ENCODE assay signal across 24 mouse cellular contexts in genomic region chr17:66369777-66370176, GRCm38 (mm10).
A peak's percentile ranks its signal among the peaks of the same experiment; 100 is the strongest.
DNase-seq lines count a peak whose midpoint lies in the region; ATAC-seq and TF ChIP-seq lines count a peak whose summit lies in the region.
"Had no signal": no experiment of that assay in that cellular context is flagged by ENCODE, and none has a peak within 500 bp of the region (broad histone marks: within the 10 kb centered on the region; RNA-seq: fewer than 3 reads in every experiment).

No protein-coding gene starts in this region.

- no peak for TF ChIP-seq CTCF in lung, postnatal 0 days (IDR thresholded peaks at IDR 0.05)

- peaks cover 19% of the 10 kb centered on the region for H3K4me1 ChIP-seq in heart, embryonic 10.5 days
- H3K4me1 ChIP-seq in heart, embryonic 12.5 days (replicated peaks), result peaks cover 13% of the 10 kb centered on the region
- peaks cover 2% of the 10 kb centered on the region; the same call in 1 of the 2 replicates for H3K4me1 ChIP-seq in lung, postnatal 0 days (ENCODE audit: insufficient read depth, low read depth, low read length)

- H3K27me3 ChIP-seq in heart, embryonic 10.5 days (ENCODE audit: insufficient read depth, poor library complexity, severe bottlenecking), result no peaks in the 10 kb centered on the region
- H3K27me3 ChIP-seq in heart, embryonic 12.5 days (replicated peaks), result no peaks in the 10 kb centered on the region
- H3K27me3 ChIP-seq in lung, postnatal 0 days (replicated peaks; ENCODE audit: insufficient read depth, low read length), result no peaks in the 10 kb centered on the region
- H3K27me3 ChIP-seq: embryonic facial prominence, embryonic 12.5 days; forebrain, embryonic 13.5 days; intestine, embryonic 15.5 days; limb, embryonic 15.5 days; stomach, embryonic 15.5 days had no signal

- H3K4me2 ChIP-seq in heart, embryonic 12.5 days, result no peak overlapping the region
- no peak overlapping the region for H3K4me2 ChIP-seq in lung, postnatal 0 days (replicated peaks; ENCODE audit: low read depth, low read length)
- H3K4me2 ChIP-seq: embryonic facial prominence, embryonic 12.5 days; forebrain, embryonic 13.5 days; intestine, embryonic 15.5 days; limb, embryonic 15.5 days; stomach, embryonic 15.5 days had no signal

- H3K36me3 ChIP-seq in heart, embryonic 10.5 days, result peaks cover 6% of the 10 kb centered on the region; the same call in 1 of the 2 replicates
- H3K36me3 ChIP-seq in heart, embryonic 12.5 days, result no peaks in the 10 kb centered on the region
- H3K36me3 ChIP-seq in lung, postnatal 0 days (ENCODE audit: insufficient read depth, low read length), result 0 out of 2 replicates have a peak, but pooled peaks cover 4% of the 10 kb centered on the region
- H3K36me3 ChIP-seq: intestine, embryonic 15.5 days; limb, embryonic 15.5 days; stomach, embryonic 15.5 days had no signal

- TF ChIP-seq EP300 in lung, postnatal 0 days (IDR thresholded peaks at IDR 0.05), result peak; percentile 65; the same call in 1 of the 2 replicates

- no peak overlapping the region for H3K4me3 ChIP-seq in heart, embryonic 10.5 days
- H3K4me3 ChIP-seq in heart, embryonic 12.5 days, result no peak overlapping the region
- H3K4me3 ChIP-seq in lung, postnatal 0 days (ENCODE audit: low read depth, low read length), result no peak overlapping the region
- H3K4me3 ChIP-seq: embryonic facial prominence, embryonic 12.5 days; forebrain, embryonic 13.5 days; gastrocnemius, adult 2 months; intestine, embryonic 15.5 days; layer of hippocampus, adult 2 months; limb, embryonic 15.5 days; midbrain, embryonic 10.5 days; stomach, embryonic 15.5 days had no signal

- 0 out of 2 replicates have a peak overlapping the region, but pooled peaks have one; percentile 1 for H3K27ac ChIP-seq in heart, embryonic 10.5 days
- H3K27ac ChIP-seq in heart, embryonic 12.5 days (ENCODE audit: poor library complexity, severe bottlenecking), result no peak overlapping the region
- H3K27ac ChIP-seq in lung, postnatal 0 days (ENCODE audit: low read length), result peak overlapping the region; percentile 74; the same call in 1 of the 2 replicates
- H3K27ac ChIP-seq: embryonic facial prominence, embryonic 12.5 days; forebrain, embryonic 13.5 days; gastrocnemius, adult 2 months; intestine, embryonic 15.5 days; layer of hippocampus, adult 2 months; limb, embryonic 15.5 days; liver, embryonic 14.5 days; midbrain, embryonic 10.5 days; stomach, embryonic 15.5 days had no signal

- no peak for DNase-seq in heart, embryonic 10.5 days (ENCODE audit: low spot score)
- DNase-seq in lung, adult 18-20 months, result peak; percentile 73 to 78
- DNase-seq in lung, postnatal 14 days, result no peak
- peak; percentile 81 for DNase-seq in lung, postnatal 0 days (ENCODE audit: low spot score)
- DNase-seq in gastrocnemius, adult 18-20 months (ENCODE audit: low spot score), result no peak
- no peak for DNase-seq in testis, postnatal 10 days (ENCODE audit: low spot score)
- DNase-seq: cerebellum, adult 11-12 months; cerebellum, postnatal 14 days; gastrocnemius, adult 2 months; heart, postnatal 4 days; kidney, postnatal 14 days; right cerebral cortex, adult 18-20 months; thymus, adult 18-20 months; thymus, postnatal 4 days had no signal

- 64% methylated on average over 6 of the region's 6 CpGs for WGBS in heart, embryonic 10.5 days
- WGBS in heart, embryonic 12.5 days, result 68% methylated on average over 6 of the region's 6 CpGs
- 47% methylated on average over 6 of the region's 6 CpGs for WGBS in lung, postnatal 0 days

- no peaks in the 10 kb centered on the region for H3K9me3 ChIP-seq in heart, embryonic 10.5 days
- H3K9me3 ChIP-seq in heart, embryonic 12.5 days (replicated peaks), result no peaks in the 10 kb centered on the region
- H3K9me3 ChIP-seq in lung, postnatal 0 days (ENCODE audit: low read length), result no peaks in the 10 kb centered on the region
- H3K9me3 ChIP-seq: embryonic facial prominence, embryonic 12.5 days; forebrain, embryonic 13.5 days; intestine, embryonic 15.5 days; limb, embryonic 15.5 days; midbrain, embryonic 10.5 days; stomach, embryonic 15.5 days had no signal

- H3K9ac ChIP-seq in heart, embryonic 12.5 days, result no peak overlapping the region
- no peak overlapping the region for H3K9ac ChIP-seq in lung, postnatal 0 days (replicated peaks; ENCODE audit: low read depth)
- H3K9ac ChIP-seq: embryonic facial prominence, embryonic 12.5 days; forebrain, embryonic 13.5 days; intestine, embryonic 15.5 days; limb, embryonic 15.5 days; liver, embryonic 14.5 days; stomach, embryonic 15.5 days had no signal

- ATAC-seq in heart, embryonic 12.5 days (ENCODE audit: insufficient number of reproducible peaks, low FRiP score), result no peak
- ATAC-seq in lung, postnatal 0 days, result peak; percentile 74
- ATAC-seq: forebrain, embryonic 13.5 days; hindbrain, embryonic 16.5 days; intestine, embryonic 15.5 days had no signal

Comparison
In these comparisons a context has a peak if more than half of its experiments do, and no peak if none do; other contexts are left out.
1. DNase-seq: peak in lung, adult 18-20 months (2 of 2) and lung, postnatal 0 days (single experiment); none in heart, embryonic 10.5 days (single experiment), lung, postnatal 14 days (single experiment), gastrocnemius, adult 18-20 months (single experiment) and testis, postnatal 10 days (single experiment).